Mouse (Mus musculus) E14TG2a.4 (cell line): ENCODE results near the gene Abca4.

ENCODE experiments used
- CTCF ChIP-seq: conservative IDR thresholded peaks from 2 replicates; pipeline ENCODE4 v1.5.1; 2014; ENCODE audit warnings: low read length
- NANOG ChIP-seq: IDR thresholded peaks from 2 replicates; pipeline ENCODE4 v1.6.1; 2014; ENCODE audit warnings: borderline replicate concordance, low read length, mixed read lengths

DNA sequence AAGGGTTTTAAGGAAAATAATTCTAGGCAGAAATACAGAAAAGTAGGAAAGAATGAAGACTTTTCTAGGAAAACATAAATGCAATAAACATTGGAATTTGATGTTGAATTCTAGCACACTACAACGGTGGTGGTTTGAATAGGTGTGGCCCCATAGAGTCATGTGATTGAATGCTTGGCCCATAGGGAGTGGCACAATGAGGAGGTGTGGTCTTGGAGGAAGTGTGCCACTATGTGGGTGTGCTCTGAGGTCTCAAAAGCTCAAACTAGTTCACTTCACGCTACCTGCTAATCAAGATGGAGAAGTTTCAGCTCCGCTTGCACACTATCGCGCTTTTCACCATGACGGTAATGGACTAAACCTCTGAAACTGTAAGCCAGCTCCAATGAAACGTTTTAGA, 25.8 kb upstream of the Abca4 start:
- TF ChIP-seq CTCF: no peak
- TF ChIP-seq NANOG: no peak
